Mouse (Mus musculus): Measurements from ENCODE around the gene Asap2. TPM values are rescaled to one million over a fixed set of nuclear protein-coding genes. Genes with fewer than 3 reads are reported as not detected.
A peak's percentile ranks its signal among the peaks of the same experiment; 100 is the strongest.

The Asap2 gene
- polyA plus RNA-seq, 1 experiment from 2014 or later: 13.4 TPM

DNA sequence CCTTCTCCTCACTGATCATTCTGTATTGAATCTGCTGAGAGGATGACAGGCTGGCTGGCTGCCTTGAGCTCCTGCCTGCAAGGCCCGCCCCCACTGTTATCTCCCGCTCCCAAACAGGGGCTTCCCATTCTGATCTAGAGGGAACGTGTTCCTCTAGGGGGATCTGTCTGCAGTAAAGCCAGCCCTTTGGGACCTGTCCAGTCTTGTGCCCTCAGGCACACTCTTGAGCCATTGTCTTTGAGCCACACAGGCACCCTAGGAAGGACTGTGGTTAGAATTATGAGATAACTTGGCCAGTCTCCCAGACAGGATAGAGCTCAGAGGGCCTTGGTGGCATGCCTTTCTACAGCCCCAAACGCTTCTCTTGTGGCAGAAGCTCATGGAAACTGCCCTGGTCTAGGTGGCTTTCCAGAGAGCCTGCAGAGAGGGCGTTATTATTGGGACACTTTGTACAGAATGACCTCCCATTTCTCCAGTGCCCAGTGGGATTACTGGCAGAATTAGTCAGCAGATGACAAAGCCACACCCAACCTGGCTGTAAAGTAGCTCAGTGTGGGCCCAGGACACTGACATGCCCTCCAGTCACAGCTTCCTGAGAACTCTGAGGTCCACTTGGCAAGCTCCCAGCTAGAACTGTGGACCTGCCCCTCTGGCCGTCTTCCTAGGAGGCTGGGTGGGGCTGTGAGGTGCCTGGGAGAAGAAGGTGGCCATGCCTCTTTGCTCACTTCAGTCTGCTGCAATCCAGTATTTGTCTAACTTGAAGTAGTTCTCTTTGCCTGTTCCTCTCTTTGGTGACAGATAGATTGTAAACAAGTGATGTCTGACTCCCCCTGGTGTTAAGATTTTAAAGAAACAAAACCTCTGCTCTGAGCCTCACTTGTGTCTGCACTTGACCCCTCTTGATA, 237.1 kb downstream of the Asap2 start:
- Histone ChIP-seq H3K4me3 (replicated peaks; ENCODE audit: low read length) (no peak overlapping the region), H3K4me2 (ENCODE audit: low read length) (no peak overlapping the region), H3K9me3 (ENCODE audit: control insufficient read depth, low read length) (no peaks in the 10 kb centered on the region), H3K27ac (ENCODE audit: low read length) (no peak overlapping the region), H3K36me3 (ENCODE audit: control insufficient read depth, insufficient read depth) (0 out of 2 replicates have a peak, but pooled peaks cover 2% of the 10 kb centered on the region), H3K27me3 (replicated peaks; ENCODE audit: control insufficient read depth, insufficient read depth, low read length) (no peaks in the 10 kb centered on the region), H3K9ac (replicated peaks; ENCODE audit: low read depth, low read length) (no peak overlapping the region), H3K4me1 (replicated peaks; ENCODE audit: control insufficient read depth, insufficient read depth, low read length) (peaks cover 2% of the 10 kb centered on the region; the same call in 1 of the 2 replicates)
- ATAC-seq: peak; percentile 52
- WGBS: 48% methylated on average over 6 of the region's 6 CpGs

DNA sequence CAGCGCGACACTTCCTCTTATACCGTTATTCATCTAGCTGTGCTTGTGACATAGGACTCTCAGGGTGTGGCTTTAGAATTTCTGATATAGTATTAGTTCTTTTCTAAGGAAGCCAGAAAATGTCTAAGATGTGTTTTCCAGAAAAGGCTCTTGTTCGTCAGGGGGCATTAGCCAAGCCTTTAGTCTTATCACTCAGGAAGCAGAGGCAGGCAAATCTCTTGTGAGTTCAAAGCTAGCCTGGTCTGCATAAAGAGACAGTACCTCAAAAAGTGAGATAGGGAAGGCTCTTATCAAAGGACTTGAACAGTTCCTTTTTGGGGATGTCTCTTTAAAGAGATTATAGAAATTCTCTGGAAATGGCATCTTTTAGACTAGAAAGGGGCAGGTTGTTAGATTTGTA, 238.4 kb downstream of the Asap2 start:
- Histone ChIP-seq H3K36me3 (ENCODE audit: control insufficient read depth, insufficient read depth) (0 out of 2 replicates have a peak, but pooled peaks cover 4% of the 10 kb centered on the region), H3K4me3 (replicated peaks; ENCODE audit: low read length) (no peak overlapping the region), H3K4me1 (replicated peaks; ENCODE audit: control insufficient read depth, insufficient read depth, low read length) (peaks cover 2% of the 10 kb centered on the region; the same call in 1 of the 2 replicates), H3K27me3 (replicated peaks; ENCODE audit: control insufficient read depth, insufficient read depth, low read length) (no peaks in the 10 kb centered on the region), H3K27ac (ENCODE audit: low read length) (no peak overlapping the region), H3K4me2 (ENCODE audit: low read length) (no peak overlapping the region), H3K9me3 (ENCODE audit: control insufficient read depth, low read length) (no peaks in the 10 kb centered on the region), H3K9ac (replicated peaks; ENCODE audit: low read depth, low read length) (no peak overlapping the region)
- WGBS: 97% methylated on average over 4 of the region's 4 CpGs
- ATAC-seq: no peak

DNA sequence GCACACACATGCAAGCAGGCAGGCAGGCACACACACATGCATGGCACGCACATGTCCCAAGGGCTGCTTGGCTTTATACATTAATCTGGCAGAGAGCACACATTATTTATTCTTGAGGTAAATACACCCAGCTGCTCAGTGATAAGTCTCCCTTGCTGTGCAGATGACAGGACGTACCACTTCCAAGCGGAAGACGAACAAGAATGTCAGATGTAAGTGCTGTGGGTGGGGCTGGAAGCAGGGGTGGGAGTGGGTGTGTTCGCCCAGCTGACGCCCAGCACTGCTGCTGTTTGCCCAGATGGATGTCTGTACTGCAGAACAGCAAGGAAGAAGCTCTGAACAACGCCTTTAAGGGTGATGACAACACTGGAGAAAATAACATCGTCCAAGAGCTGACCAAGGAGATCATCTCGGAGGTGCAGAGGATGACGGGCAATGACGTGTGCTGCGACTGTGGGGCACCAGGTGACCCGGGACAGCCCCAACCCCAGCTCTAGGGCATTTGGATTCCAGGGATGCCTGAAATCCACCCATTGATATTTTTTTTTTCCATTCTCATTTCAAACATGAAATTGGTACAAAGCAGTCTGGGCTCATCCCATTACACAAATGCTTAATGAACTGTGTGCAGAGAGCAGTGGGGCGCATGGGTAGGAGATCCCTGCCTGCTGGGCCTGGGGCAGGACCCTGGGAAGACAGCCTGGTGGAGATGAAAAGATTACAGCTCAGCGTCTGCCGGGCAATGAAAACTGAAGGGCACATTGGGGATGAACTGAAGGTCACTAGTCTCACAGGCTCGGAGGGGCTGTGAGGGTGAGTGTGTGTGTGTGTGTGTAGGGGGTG, 239.0 kb downstream of the Asap2 start:
- Histone ChIP-seq H3K4me1 (replicated peaks; ENCODE audit: control insufficient read depth, insufficient read depth, low read length) (peaks cover 2% of the 10 kb centered on the region; the same call in 1 of the 2 replicates), H3K4me3 (replicated peaks; ENCODE audit: low read length) (no peak overlapping the region), H3K27me3 (replicated peaks; ENCODE audit: control insufficient read depth, insufficient read depth, low read length) (no peaks in the 10 kb centered on the region), H3K9ac (replicated peaks; ENCODE audit: low read depth, low read length) (no peak overlapping the region), H3K36me3 (ENCODE audit: control insufficient read depth, insufficient read depth) (0 out of 2 replicates have a peak, but pooled peaks cover 2% of the 10 kb centered on the region), H3K4me2 (ENCODE audit: low read length) (no peak overlapping the region), H3K27ac (ENCODE audit: low read length) (no peak overlapping the region), H3K9me3 (ENCODE audit: control insufficient read depth, low read length) (no peaks in the 10 kb centered on the region)
- WGBS: 80% methylated on average over 17 of the region's 17 CpGs
- peak; percentile 26 for ATAC-seq

DNA sequence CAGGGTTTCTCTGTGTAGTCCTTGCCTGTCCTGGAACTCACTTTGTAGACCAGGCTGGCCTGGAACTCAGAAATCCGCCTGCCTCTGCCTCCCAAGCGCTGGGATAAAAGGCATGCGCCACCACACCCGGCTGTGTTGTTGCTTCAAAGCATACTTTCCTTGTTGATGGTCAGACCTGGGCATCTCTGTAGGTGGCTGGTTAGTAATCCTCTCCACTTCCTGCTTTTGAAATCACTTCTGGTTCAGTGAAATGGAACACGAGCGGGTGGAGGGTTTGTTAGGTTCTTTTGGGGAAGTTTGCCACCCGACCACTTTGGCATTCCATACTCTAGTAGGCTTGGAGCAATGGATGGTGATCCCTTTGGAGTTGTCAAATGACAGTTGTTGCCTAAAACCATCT, 243.5 kb downstream of the Asap2 start:
- Histone ChIP-seq H3K4me2 (ENCODE audit: low read length) (no peak overlapping the region), H3K36me3 (ENCODE audit: control insufficient read depth, insufficient read depth) (peaks cover 12% of the 10 kb centered on the region), H3K9ac (replicated peaks; ENCODE audit: low read depth, low read length) (no peak overlapping the region), H3K4me3 (replicated peaks; ENCODE audit: low read length) (no peak overlapping the region), H3K9me3 (ENCODE audit: control insufficient read depth, low read length) (no peaks in the 10 kb centered on the region), H3K4me1 (replicated peaks; ENCODE audit: control insufficient read depth, insufficient read depth, low read length) (no peaks in the 10 kb centered on the region), H3K27ac (ENCODE audit: low read length) (no peak overlapping the region), H3K27me3 (replicated peaks; ENCODE audit: control insufficient read depth, insufficient read depth, low read length) (no peaks in the 10 kb centered on the region)
- WGBS: 89% methylated on average over 7 of the region's 7 CpGs
- ATAC-seq: no peak

DNA sequence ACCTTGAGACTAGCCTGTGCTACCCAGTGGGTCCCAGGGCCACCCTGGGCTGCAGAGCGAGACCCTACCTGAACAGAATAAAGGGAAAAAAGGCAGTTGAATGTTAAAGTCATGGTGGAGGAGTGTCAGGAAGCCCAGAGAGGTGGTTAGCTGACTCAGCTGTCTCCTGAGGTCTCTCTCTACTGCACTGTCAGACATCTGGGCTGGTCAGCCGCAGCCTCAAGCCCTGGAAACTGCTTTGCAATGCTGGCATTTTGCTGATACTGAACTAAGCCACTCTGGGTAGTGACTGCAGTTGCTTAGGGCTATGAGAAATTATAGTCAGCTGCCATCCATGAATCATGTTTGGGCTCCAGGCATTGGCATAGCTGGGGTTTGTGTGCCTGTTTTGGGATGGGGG, 244.3 kb downstream of the Asap2 start:
- Histone ChIP-seq H3K4me1 (replicated peaks; ENCODE audit: control insufficient read depth, insufficient read depth, low read length) (no peaks in the 10 kb centered on the region), H3K27ac (ENCODE audit: low read length) (no peak overlapping the region), H3K4me2 (ENCODE audit: low read length) (no peak overlapping the region), H3K9ac (replicated peaks; ENCODE audit: low read depth, low read length) (no peak overlapping the region), H3K27me3 (replicated peaks; ENCODE audit: control insufficient read depth, insufficient read depth, low read length) (no peaks in the 10 kb centered on the region), H3K9me3 (ENCODE audit: control insufficient read depth, low read length) (no peaks in the 10 kb centered on the region), H3K4me3 (replicated peaks; ENCODE audit: low read length) (no peak overlapping the region), H3K36me3 (ENCODE audit: control insufficient read depth, insufficient read depth) (peaks cover 16% of the 10 kb centered on the region)
- ATAC-seq: no peak
- 91% methylated on average over 2 of the region's 2 CpGs for WGBS

DNA sequence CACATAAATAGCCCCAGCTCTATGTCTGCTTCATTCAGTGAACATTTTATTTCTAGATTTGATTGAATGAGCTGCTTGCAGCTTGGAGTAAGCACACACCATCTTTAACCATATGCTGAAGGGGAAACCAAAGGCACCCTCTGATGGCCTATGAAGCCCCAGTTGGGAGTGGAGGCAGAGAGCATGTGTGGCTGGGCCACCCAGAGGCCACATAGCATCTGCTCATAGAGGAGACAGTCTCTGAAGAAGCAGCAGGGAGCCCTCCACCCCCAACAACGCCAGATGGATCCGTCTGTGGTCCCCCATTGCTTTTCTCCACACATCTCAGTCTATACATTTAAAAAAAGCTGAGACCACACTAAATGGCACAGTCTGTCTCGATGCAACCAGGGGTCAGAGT, 251.7 kb downstream of the Asap2 start:
- no peaks in the 10 kb centered on the region for H3K27me3 ChIP-seq (replicated peaks; ENCODE audit: control insufficient read depth, insufficient read depth, low read length)
- H3K4me2 ChIP-seq (ENCODE audit: low read length): no peak overlapping the region
- H3K36me3 ChIP-seq (ENCODE audit: control insufficient read depth, insufficient read depth): peaks cover 32% of the 10 kb centered on the region
- WGBS: 77% methylated on average over 3 of the region's 3 CpGs
- H3K4me3 ChIP-seq (replicated peaks; ENCODE audit: low read length): no peak overlapping the region
- H3K27ac ChIP-seq (ENCODE audit: low read length): no peak overlapping the region
- no peaks in the 10 kb centered on the region for H3K4me1 ChIP-seq (replicated peaks; ENCODE audit: control insufficient read depth, insufficient read depth, low read length)
- peak; percentile 38; the same call in 1 of the 2 replicates for ATAC-seq
- H3K9me3 ChIP-seq (ENCODE audit: control insufficient read depth, low read length): no peaks in the 10 kb centered on the region
- no peak overlapping the region for H3K9ac ChIP-seq (replicated peaks; ENCODE audit: low read depth, low read length)

DNA sequence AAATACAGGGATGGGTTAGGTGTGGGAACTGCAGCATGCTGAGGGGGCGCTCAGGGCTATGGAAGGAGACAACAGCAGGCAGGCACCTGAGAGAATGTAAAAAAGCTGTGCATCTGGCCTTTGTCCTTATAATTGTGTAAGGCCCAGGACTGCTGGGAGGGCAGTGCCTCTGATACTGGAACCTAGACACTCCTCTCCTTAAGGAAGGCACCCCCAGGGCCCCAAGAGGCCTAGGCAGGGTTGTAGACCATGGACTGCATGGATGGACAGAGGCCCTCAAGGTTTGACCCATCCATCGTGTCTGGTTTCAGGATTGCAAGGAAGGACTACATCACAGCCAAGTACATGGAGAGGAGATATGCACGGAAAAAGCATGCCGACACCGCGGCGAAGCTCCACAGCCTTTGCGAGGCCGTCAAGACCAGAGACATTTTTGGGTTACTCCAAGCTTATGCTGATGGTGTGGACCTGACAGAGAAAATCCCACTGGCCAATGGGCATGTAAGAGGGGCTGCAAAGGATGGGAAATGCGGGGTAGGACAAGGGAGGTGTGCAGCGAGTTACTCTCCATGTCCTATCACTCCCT, 254.2 kb downstream of the Asap2 start:
- Histone ChIP-seq H3K9me3 (ENCODE audit: control insufficient read depth, low read length) (no peaks in the 10 kb centered on the region), H3K4me3 (replicated peaks; ENCODE audit: low read length) (no peak overlapping the region), H3K36me3 (ENCODE audit: control insufficient read depth, insufficient read depth) (peaks cover 27% of the 10 kb centered on the region), H3K4me2 (ENCODE audit: low read length) (no peak overlapping the region), H3K9ac (replicated peaks; ENCODE audit: low read depth, low read length) (no peak overlapping the region), H3K27ac (ENCODE audit: low read length) (no peak overlapping the region), H3K27me3 (replicated peaks; ENCODE audit: control insufficient read depth, insufficient read depth, low read length) (no peaks in the 10 kb centered on the region), H3K4me1 (replicated peaks; ENCODE audit: control insufficient read depth, insufficient read depth, low read length) (no peaks in the 10 kb centered on the region)
- no peak for ATAC-seq
- WGBS: 97% methylated on average over 11 of the region's 11 CpGs

DNA sequence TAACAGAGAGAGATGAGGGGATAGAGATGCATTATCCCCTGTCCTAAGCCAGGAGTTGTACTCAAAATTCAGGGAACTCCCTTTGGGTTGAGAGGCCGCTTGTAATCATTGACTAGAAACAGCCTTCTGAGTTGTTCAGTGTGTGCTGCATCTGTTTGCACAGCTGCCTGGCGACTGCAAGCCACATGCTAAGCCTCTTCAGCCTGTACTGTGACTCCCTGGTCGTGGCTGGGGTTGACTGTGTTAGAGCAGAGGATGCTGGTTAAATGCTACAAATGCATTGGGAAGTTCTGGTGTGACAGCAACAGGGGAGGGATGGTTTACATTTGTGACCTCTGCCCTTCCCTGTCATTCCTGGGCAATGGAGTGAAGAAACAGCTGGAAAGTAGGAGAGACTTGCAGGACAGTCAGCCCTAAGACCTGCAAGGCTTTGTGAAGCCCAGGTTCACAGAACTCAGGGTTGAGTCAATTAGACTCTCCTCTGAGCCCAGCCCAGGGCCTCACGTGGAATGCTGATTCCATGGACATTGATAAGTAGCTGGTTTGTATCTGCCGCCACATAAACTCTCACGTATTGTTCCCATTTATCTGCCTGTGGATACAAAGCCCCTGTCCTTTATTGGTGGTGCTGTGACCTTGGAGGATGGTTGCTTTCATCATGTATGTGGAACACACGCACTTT, 257.6 kb downstream of the Asap2 start:
- H3K36me3 ChIP-seq (ENCODE audit: control insufficient read depth, insufficient read depth): peaks cover 36% of the 10 kb centered on the region
- WGBS: 93% methylated on average over 7 of the region's 7 CpGs
- no peak overlapping the region for H3K4me2 ChIP-seq (ENCODE audit: low read length)

More for the DNA sequence above, 257.6 kb downstream of the Asap2 start:
- no peak overlapping the region for H3K9ac ChIP-seq (replicated peaks; ENCODE audit: low read depth, low read length)
- no peaks in the 10 kb centered on the region for H3K9me3 ChIP-seq (ENCODE audit: control insufficient read depth, low read length)
- no peak for ATAC-seq
- no peaks in the 10 kb centered on the region for H3K4me1 ChIP-seq (replicated peaks; ENCODE audit: control insufficient read depth, insufficient read depth, low read length)
- no peak overlapping the region for H3K4me3 ChIP-seq (replicated peaks; ENCODE audit: low read length)
- no peak overlapping the region for H3K27ac ChIP-seq (ENCODE audit: low read length)
- H3K27me3 ChIP-seq (replicated peaks; ENCODE audit: control insufficient read depth, insufficient read depth, low read length): no peaks in the 10 kb centered on the region
